Mouse (Mus musculus) inflammation-experienced regulatory T-cells, adult 6 months (primary cell): ENCODE results near the gene Gm4792. TPM values are rescaled to one million over a fixed set of nuclear protein-coding genes. Genes with fewer than 3 reads are reported as not detected.

Experiments
- ATAC-seq: one replicate; pipeline ENCODE4 v1.8.0; 2017
- polyA plus RNA-seq, 3 experiments: library from polyadenylated mRNA; unstranded; fragments of 100-300 nt; shearing (Covaris generic); gene quantifications; one replicate each; pipeline ENCODE4 v1.2.1; 2017

The Gm4792 gene
- polyA plus RNA-seq, result not detected

GRCm38 (mm10) chr10:94298471-94298870 lies at the start of gene Gm4792:
Gm4792 (minus strand) TSS chr10:94298703.
- no peak for ATAC-seq

GRCm38 (mm10) chr10:94347959-94348358 lies 49.5 kb upstream of the Gm4792 start:
- ATAC-seq, result no peak

- ATAC-seq, result no peak
These were observed 48.8 kb upstream of the Gm4792 start for GRCm38 (mm10) chr10:94347296-94347695.

GRCm38 (mm10) chr10:94346596-94346995 lies 48.1 kb upstream of the Gm4792 start:
- no peak for ATAC-seq

GRCm38 (mm10) chr10:94345509-94346252 lies 47.2 kb upstream of the Gm4792 start:
- ATAC-seq, result no peak

GRCm38 (mm10) chr10:94344631-94345417 lies 46.3 kb upstream of the Gm4792 start:
- ATAC-seq, result no peak

GRCm38 (mm10) chr10:94343581-94343980 lies 45.1 kb upstream of the Gm4792 start:
- ATAC-seq, result no peak

- ATAC-seq, result no peak
These were observed 43.8 kb upstream of the Gm4792 start for GRCm38 (mm10) chr10:94342256-94342655.

GRCm38 (mm10) chr10:94341501-94341900 lies 43.0 kb upstream of the Gm4792 start:
- no peak for ATAC-seq

- ATAC-seq, result no peak
These were observed 37.6 kb upstream of the Gm4792 start for GRCm38 (mm10) chr10:94336071-94336470.

- no peak for ATAC-seq
These were observed 36.5 kb upstream of the Gm4792 start for GRCm38 (mm10) chr10:94335047-94335446.

- no peak for ATAC-seq
These were observed 34.8 kb upstream of the Gm4792 start for GRCm38 (mm10) chr10:94333328-94333727.

GRCm38 (mm10) chr10:94332358-94333137 lies 34.0 kb upstream of the Gm4792 start:
- ATAC-seq, result no peak

- ATAC-seq, result no peak
These were observed 31.5 kb upstream of the Gm4792 start for GRCm38 (mm10) chr10:94329962-94330361.

GRCm38 (mm10) chr10:94318574-94318973 lies 20.1 kb upstream of the Gm4792 start:
- ATAC-seq, result no peak

- ATAC-seq, result no peak
These were observed 14.6 kb upstream of the Gm4792 start for GRCm38 (mm10) chr10:94313146-94313545.

- no peak for ATAC-seq
These were observed 13.7 kb upstream of the Gm4792 start for GRCm38 (mm10) chr10:94312007-94312715.

- no peak for ATAC-seq
These were observed 13.1 kb upstream of the Gm4792 start, which contains the start of gene Tmcc3 for GRCm38 (mm10) chr10:94311511-94312006. Tmcc3 (plus strand) TSS chr10:94311949.

- no peak for ATAC-seq
These were observed 12.2 kb upstream of the Gm4792 start for GRCm38 (mm10) chr10:94310499-94311267.

GRCm38 (mm10) chr10:94305526-94305925 lies 7.0 kb upstream of the Gm4792 start:
- ATAC-seq, result no peak

- ATAC-seq, result no peak
These were observed 5.7 kb upstream of the Gm4792 start for GRCm38 (mm10) chr10:94304064-94304657.
